Mouse (Mus musculus): ENCODE data around the gene Rnf166.

The Rnf166 gene

DNA sequence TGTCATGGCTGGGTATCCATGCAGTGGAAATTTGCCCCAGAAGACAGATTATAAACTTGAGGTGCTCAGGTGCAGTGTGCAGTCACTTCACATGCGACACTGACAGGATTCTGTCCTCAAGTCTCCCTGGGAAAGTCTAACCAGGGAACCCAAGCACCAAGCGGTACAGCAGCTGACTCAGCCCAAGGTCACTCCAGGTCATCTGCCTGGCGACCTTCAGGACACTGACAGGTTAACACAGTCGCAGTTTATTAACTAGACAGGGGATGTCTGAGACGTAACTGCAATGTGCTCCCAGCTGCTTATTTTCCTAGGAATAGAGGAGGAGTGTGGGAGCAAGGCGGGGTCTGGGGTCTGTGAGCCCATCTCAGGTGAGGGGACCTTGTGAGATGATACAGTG, 6.5 kb downstream of the Rnf166 start:
- DNase-seq (ENCODE audit: low read depth): no peak

GRCm38 (mm10) chr8:122467816-122468215, 8.0 kb downstream of the Rnf166 start:
- DNase-seq (ENCODE audit: low read depth): no peak

- no peak for DNase-seq (ENCODE audit: low read depth)
Measured at GRCm38 (mm10) chr8:122464985-122465384, 10.9 kb downstream of the Rnf166 start.

- DNase-seq (ENCODE audit: low read depth): peak; percentile 75
Measured at GRCm38 (mm10) chr8:122463651-122464640, 11.9 kb downstream of the Rnf166 start.

GRCm38 (mm10) chr8:122462510-122462909, 13.4 kb downstream of the Rnf166 start:
- no peak for DNase-seq (ENCODE audit: low read depth)

- peak; percentile 65 for DNase-seq (ENCODE audit: low read depth)
Measured at GRCm38 (mm10) chr8:122461473-122462148, 14.3 kb downstream of the Rnf166 start.

- DNase-seq (ENCODE audit: low read depth): peak; percentile 83
Measured at GRCm38 (mm10) chr8:122460524-122461472, 15.1 kb downstream of the Rnf166 start, which contains the start of gene Snai3. Gene Snai3 (minus strand): TSS chr8:122460733.

GRCm38 (mm10) chr8:122459990-122460389, 15.9 kb downstream of the Rnf166 start:
- peak; percentile 69 for DNase-seq (ENCODE audit: low read depth)

- DNase-seq (ENCODE audit: low read depth): peak; percentile 73
Measured at GRCm38 (mm10) chr8:122459218-122459900, 16.5 kb downstream of the Rnf166 start.

GRCm38 (mm10) chr8:122457171-122457570, 18.7 kb downstream of the Rnf166 start:
- no peak for DNase-seq (ENCODE audit: low read depth)

- no peak for DNase-seq (ENCODE audit: low read depth)
Measured at GRCm38 (mm10) chr8:122454409-122454808, 21.5 kb downstream of the Rnf166 start.

DNA sequence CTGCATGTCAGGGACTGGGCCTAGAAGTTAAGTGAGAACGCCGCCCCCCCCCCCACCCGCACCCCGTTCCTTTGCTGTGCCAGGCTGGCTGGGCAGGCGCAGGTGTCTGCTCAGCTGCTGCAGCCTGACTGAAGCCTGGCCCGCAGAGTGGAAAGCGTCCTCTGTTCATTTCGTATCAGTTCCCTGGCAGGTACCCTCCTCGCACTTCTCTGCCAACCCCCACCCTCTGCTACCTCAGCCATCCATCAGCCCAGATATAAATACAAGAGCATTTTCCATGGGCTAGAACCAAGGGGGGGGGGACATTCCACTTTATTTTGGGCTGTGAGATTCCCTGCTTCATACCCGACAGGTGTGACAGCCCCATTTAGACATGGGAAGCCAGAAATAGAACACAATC, 23.7 kb downstream of the Rnf166 start:
- no peak for DNase-seq (ENCODE audit: low read depth)

- no peak for DNase-seq (ENCODE audit: low read depth)
Measured at GRCm38 (mm10) chr8:122451161-122451703, 24.6 kb downstream of the Rnf166 start.

DNA sequence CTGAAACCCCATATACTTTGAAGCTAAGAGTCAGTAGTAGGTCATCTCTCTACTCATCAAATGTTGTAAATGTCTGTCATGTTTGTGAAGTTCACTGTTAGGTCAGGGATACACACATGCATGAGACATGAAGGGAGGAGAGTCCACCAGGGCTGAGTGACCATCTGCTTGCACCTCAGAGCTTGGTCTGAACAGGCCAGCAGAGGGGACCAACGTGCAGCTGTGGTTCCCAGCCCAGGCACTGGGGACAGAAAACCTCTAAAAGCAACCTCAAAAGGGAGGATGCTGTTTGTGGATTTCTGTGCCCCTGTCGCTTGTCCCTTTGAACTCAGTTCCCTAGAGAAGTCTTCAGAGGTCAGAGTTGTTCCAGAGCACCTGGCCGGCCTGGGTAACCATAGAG, 30.7 kb downstream of the Rnf166 start:
- peak; percentile 20 for DNase-seq (ENCODE audit: low read depth)

DNA sequence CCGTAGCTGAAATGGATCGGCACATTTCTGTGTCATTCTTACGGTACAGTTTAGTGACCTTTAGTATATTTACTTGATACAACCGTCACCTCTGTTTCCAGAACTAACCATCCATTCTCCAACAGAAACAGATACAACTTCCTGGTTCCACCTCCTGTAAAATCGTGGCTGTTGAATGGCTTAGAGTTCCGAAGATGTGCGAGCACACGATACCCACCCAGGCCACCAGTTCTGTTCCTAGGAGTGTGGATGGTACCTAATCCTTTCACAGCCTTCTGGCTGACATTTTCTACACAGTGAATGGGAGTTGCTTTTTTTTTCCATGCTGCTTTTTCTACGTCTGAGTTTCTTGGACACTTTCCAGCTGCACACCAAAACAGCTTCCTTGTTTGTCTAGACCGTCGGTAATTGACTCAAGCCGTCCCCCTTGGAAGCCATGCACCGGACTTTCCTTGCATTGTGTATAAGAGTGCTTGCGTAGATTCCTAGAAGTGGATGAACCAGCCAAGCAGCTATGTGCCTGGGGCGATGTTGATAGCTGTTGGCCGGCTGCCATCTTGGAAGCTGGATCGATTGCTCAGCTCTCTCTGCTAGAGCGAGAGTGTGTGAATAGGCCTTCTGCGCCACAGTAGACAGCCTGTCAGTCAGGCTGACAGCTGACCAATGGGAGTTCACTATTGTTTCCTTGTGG, 31.7 kb downstream of the Rnf166 start:
- DNase-seq (ENCODE audit: low read depth): peak; percentile 85

GRCm38 (mm10) chr8:122443262-122444006, 32.4 kb downstream of the Rnf166 start, which contains the start of gene Mvd:
Gene Mvd (minus strand): TSS chr8:122443422.
- peak; percentile 99 for DNase-seq (ENCODE audit: low read depth)

- no peak for DNase-seq (ENCODE audit: low read depth)
Measured at GRCm38 (mm10) chr8:122442781-122443180, 33.1 kb downstream of the Rnf166 start.

DNA sequence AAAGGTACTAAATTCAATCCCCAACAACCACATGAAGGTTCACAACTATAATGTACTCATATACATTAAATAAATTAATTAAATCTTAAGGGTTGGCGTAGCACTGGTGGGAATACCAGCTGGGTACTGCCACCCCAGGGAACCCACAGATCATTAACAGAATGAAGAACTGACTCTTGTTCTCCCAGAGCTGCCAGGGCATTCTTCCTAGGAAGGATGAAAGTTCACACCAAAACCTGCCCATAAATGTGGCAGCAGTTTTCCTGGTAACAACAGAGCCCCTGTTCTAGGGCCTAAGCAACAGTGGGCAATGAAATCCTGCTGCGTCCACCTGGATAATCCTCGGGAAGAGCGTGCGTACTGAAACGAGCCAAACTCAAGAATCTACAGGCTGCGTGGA, 33.5 kb downstream of the Rnf166 start:
- no peak for DNase-seq (ENCODE audit: low read depth)

DNA sequence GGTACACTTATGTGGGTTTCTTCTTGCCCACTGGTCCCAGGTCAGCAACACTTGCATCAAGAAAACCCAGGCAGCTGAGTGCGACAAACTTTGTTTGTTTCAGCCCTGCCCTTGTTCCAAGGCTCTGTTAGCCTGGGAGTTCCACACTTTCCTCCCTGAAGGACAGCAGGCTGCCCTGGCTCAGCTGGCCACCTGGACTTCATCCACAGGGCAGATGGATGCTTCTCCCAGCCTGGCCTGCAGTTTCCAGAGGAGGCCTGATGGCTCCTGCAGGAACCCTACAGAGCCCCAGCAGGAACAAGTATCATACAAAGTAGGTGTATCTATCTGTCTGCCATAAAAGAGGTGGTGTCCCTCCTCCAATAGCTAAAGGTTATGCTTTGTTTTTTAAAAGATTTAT, 34.5 kb downstream of the Rnf166 start:
- DNase-seq (ENCODE audit: low read depth): no peak
